Mouse (Mus musculus) heart, adult 11 months (tissue): ENCODE measurements around the gene Tubb3.

Experiments used
- DNase-seq: peaks from one replicate; pipeline ENCODE4 v3.0.0; 2022

Gene Tubb3

DNA sequence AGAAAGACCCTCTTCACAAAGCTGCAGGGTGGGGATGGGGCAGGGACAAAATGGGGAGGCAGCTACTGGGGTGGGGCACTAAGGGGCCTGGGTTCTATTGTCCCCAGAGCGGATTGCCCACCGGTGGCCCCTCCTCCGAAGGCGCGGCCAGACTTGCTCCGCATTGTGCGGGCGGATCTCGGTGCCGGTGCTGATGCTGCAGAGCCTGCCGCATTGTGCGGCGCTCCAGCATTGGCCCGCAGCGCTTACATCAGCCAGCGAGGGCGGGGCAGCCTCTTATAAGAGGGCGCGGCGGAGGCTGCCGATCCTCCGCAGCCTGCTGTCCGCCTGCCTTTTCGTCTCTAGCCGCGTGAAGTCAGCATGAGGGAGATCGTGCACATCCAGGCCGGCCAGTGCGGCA lies at the start of gene Tubb3:
Gene Tubb3 (plus strand): TSS at position 179 of the 400 bp plus-strand sequence.
- DNase-seq, result peak; percentile 93

DNA sequence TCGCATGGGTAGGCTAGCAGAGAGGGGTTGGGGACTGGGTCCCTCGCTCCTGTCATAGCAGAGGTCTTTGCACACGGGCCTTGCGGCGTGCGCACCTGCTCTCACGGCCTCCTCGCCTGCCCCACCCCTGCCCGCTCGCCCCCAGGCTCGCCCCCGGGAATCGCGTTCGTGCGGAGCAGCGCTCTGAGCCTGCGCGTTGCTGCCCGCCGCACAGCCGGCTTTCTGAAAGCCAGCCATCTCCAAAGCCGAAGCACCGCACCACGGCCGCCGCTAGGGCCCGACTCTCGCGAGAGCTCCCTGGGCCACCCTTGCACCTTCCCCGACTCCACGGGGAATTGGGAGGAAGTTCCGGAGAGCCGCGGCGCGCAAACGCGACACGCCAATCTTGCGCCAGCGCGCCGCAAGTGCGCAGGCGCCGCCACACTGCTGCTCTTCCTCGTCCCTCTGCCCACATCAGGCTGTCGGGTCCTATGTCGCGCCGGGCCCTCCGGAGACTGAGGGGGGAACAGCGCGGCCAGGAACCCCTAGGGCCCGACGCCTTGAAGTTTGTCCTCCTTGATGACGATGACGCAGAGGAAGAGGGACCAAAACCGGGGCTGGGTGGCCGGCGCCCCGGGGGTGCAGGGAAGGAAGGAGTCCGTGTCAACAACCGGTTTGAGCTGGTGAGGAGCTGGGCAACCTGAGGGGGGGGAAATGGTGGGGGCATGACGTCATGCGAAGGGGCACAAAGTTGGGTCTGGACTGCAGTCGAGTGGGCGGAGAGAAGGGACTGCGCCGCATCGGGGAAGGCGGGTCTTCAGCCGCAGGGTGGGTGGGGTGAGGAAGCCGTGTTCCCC lies 37.6 kb upstream of the Tubb3 start, which contains the start of gene Tcf25:
Gene Tcf25 (plus strand): TSS at position 351 of the 836 bp plus-strand sequence.
- DNase-seq, result peak; percentile 99

- peak; percentile 99 for DNase-seq
Measured at GRCm38 (mm10) chr8:123374239-123374578, 37.0 kb upstream of the Tubb3 start.

DNA sequence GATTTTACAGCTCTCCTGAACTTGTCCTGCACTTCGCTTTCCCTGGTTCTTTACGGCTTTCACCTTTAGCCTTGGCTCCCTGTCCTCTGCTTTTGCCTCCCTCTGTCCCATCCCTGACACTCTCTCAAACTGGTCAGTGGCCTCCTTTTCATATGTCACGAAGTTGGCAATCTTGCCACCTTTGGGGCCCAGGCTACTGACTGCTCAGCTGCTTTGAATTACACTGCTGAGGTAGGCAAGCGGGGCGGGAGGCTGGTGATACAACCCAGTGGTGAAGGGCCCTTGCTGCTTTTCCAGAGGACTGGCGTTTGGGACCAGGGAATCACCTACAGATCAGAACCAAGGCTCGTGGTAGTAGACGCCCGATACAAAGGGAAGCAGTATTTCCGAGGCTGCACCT lies 35.5 kb upstream of the Tubb3 start:
- DNase-seq, result no peak

DNA sequence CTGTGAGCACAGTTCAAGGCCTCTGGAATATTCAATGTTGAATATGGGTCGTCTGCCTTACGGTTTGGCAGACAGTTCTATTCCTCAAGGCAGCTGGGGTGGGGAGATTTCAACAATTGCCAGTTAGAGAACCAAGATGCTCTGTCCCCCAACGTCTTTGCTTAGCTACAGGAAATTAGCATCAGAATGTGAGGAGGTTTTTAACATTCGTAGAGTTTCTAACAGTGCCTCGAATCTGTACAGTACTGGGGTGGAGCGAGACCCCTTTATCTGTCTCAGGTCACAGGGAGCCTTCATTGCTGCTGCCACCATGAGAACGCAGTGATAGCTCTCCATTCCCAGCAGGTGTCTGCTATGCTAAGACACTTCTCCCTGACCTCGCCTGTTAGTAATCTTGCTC lies 35.1 kb upstream of the Tubb3 start:
- DNase-seq, result no peak

GRCm38 (mm10) chr8:123381711-123382110 lies 29.5 kb upstream of the Tubb3 start:
- DNase-seq, result peak; percentile 91

DNA sequence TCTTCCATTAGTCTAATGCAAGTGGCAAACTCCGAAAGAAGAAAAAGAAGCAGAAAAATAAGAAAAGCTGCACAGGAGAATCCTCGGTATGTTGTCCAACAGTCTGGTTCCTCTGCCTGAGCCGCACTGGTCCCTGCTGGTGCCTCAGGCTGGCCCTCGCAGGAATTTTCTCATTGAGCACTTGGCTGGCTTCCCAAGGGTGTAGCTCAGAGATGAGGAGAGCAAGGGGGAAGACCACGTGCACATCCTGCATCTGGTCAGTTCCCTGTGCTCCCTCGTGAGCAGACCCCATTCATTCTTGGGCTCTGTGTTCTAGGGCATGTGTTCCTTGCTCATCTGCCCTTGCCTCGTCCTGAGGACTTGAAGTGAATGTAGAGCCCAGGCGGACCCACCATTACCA lies 28.7 kb upstream of the Tubb3 start:
- peak; percentile 88 for DNase-seq

DNA sequence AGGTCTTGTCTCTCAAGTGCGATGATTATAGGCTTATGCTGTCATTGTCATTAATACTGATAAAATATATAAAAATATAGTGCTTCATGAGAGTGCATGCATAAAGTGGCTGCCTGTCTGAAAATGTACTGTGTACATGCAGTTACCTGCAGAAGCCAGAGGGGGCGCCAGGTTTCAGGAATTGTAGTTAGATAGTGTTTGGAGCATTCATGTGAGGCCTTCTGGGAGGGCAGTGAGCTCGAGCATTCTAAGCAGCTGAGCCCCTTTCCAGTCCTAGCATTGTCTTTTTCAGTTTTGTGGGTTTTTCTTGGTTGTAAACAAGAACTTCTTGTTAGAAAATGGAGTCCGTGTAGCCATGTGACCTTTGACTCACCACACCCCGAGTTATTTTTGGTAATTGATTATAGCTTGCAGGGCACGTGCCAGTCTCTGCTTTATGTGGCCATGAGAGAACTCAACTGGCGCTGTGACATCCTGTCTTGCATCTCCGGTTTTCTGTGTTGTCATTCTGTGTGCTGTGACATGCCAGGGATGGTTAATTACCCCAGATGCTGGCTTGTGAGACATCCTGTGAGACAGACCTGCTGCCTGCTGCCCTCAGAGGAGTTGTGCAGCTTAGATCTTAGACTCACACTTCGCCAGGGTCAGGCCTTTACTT lies 26.2 kb upstream of the Tubb3 start:
- DNase-seq, result no peak

- no peak for DNase-seq
Measured at GRCm38 (mm10) chr8:123387041-123387440, 24.2 kb upstream of the Tubb3 start.

DNA sequence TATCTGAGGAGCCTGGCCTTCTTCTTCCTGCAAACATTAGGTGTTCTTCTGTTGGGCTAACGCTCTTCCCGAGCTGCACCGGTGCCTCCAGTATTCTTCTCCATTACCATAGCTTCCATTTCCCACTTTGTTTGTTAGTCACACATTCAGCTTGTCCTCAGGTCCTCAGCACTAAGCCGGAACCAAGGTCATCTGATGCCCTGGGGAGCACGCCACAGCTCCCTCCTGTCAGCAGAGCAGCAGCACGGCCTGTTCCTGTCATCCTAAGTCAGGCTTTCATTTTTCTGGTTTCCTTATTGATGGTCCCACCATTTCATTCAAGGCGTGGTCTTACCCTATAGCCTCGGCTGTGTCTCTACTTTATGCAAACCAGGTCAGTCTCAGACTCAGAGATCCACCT lies 23.4 kb upstream of the Tubb3 start:
- DNase-seq, result no peak

- no peak for DNase-seq
Measured at GRCm38 (mm10) chr8:123389026-123389425, 22.2 kb upstream of the Tubb3 start.

DNA sequence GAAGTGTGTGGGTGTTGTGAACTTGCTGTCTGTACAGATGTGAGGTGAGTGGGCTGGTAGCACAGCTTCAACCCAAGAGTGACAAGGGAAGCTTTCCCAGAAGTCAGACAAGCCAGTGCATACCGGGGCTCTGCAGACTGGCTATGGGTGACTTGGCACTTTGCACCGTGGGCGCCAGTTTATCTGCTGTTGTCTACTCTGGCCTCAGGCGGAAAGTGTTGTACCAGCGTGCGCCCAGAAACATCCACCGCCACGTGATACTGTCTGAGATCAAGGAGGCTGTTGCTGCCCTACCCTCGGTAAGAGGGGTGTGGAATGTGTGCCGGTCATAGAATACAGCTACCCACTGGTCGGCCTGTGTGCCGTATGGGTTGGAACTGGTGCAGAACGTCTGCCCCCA lies 12.9 kb upstream of the Tubb3 start:
- peak; percentile 94 for DNase-seq

DNA sequence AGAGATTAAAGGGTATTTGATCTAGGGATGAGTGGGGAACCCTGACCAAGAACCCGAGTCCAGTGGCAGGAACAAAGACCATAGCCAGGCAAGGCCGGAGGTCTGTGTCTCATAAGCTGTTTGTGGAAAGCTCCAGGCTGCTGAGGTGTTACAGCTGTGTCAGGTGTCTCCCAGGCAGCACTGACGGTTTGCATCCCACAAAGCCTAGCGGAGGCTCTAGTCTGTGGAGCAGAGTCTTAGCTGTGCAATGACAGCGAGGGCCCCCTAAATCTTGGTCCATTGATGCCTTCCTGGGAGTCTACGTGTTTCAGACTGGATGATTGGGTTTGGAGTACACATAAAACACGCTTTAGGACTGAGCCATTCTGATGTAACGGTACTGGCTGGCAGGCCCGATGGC lies 9.3 kb upstream of the Tubb3 start:
- no peak for DNase-seq

DNA sequence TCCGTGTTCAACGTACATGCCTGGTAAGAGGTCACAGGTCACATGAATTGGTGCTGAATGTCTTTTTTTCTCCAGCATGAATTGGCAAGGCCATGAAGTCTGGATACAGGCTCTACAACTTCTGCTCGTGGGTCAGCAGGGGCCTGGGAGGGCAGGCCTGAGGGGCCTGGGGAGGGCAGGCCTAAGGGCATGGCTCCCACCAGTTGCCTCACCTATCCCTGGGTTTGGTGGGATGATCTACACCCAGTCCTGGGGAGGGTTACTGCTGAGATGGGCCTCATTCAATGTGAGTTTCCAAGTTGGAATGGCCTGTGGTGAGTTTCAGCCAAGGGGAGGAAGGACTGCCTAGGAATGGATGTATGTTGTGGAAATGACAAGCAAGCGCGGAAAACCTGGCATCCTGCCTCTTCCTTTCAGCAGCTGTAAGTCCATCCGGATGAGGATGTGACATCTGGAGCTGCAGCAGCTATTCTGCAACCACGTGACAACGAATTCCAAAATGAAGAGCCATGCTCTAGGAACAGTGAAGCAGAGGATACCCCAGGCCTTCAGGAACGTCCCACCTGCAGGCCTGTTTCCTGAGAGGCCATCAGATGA lies 8.4 kb upstream of the Tubb3 start:
- peak; percentile 92 for DNase-seq

GRCm38 (mm10) chr8:123404521-123404920 lies 6.7 kb upstream of the Tubb3 start:
- peak; percentile 83 for DNase-seq

DNA sequence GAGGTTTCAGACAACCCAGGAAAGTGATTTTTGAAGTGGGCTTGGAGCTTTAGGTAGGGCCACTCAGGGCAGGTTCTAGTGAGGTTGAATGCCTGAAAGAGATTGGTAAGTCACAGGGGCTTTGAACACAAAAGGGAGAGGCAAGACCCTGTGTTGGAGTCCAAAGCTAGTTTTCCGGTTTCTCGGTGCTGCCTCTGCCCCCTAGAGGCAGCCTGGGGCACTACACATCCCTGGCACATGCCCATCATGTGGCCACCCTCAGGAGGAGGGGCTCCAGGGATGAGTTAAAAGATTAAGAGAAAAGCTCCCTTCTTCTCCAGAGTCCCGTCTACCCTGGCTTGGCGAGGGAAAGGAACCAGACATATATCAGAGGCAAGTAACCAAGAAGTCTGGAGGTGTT lies 4.4 kb upstream of the Tubb3 start, which contains the start of gene Mc1r:
Gene Mc1r (plus strand): TSS at position 322 of the 400 bp plus-strand sequence.
- DNase-seq, result no peak

- DNase-seq, result no peak
Measured at GRCm38 (mm10) chr8:123407612-123408011, 3.6 kb upstream of the Tubb3 start.

GRCm38 (mm10) chr8:123408586-123409544 lies 2.4 kb upstream of the Tubb3 start:
- DNase-seq, result no peak

GRCm38 (mm10) chr8:123410049-123410587 lies 1.1 kb upstream of the Tubb3 start:
- peak; percentile 97 for DNase-seq

DNA sequence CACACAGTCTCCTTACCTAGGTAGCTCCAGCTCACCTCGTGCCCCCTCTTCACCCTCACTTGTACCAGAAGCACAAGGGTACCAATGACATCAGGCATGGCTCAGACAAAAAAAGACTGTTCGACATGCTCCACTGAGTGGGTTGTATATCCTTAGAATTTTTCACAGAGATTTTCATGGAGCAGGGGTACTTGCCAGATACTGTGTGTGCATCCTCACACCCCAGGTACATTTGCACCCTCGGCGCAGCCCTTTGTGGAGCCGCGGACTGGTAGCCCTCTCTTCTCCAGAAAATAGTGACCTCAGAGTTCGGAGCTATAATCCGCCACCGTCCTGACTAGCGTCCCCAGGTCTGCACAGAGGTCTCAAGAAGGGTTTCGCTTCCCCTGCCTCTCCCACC lies 436 bp upstream of the Tubb3 start:
- DNase-seq, result peak; percentile 80

DNA sequence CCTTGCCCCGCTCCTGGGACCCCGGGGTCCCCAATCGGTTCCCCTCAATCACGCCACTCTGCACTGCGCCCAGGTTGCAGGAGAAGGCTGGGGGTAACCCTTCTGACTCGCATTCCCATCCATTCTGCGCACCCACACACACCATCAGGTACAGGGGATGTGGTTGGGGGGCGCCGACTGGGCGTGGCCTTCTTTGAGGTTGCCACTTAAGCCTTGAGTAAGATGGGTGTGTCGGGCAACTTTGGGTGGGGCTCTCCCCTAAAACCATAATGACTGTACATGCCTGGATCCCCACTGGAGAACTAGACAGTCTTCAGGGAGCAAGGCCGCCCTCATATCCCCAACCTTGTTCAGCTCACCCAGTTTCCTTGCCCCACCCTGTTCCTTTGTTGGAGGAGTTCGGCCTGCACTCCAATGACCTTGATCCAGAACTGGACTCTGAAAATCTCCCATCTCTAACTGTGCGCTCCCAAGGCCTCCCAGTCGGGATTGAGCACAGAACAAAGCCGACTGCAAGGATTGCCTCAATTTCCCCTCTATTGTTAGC lies 630 bp downstream of the Tubb3 start:
- peak; percentile 89 for DNase-seq

GRCm38 (mm10) chr8:123412560-123413170 lies 1.4 kb downstream of the Tubb3 start:
- DNase-seq, result peak; percentile 88
